Mouse (Mus musculus) midbrain, embryonic 16.5 days (tissue): ENCODE data around the gene Vkorc1l1. TPM values are rescaled to one million over a fixed set of nuclear protein-coding genes. Genes with fewer than 3 reads are reported as not detected.
"Not testable (repeated sequence)": the region's sequence is repeated elsewhere in the genome, so short reads cannot be mapped to it uniquely, and the experiment has no call there.

ENCODE experiments used
- ATAC-seq: fragments of 200-750 bp; cut with Nextera tagmentation; 2 replicates; pipeline ENCODE4 v1.8.0; 2017; ENCODE audit warnings: moderate TSS enrichment
- H3K27ac ChIP-seq: fragments of 300-500 bp; sonication (generic); 2 replicates; pipeline ENCODE4 v1.5.1; 2014; ENCODE audit warnings: mild to moderate bottlenecking, low read length, mixed read lengths
- H3K27me3 ChIP-seq: fragments of 300-500 bp; sonication (generic); 2 replicates; pipeline ENCODE4 v1.6.1; 2014; ENCODE audit warnings: low read depth, low read length, mixed read lengths; ENCODE audit not compliant: control insufficient read depth, insufficient read depth
- H3K36me3 ChIP-seq: fragments of 300-500 bp; sonication (generic); 2 replicates; pipeline ENCODE4 v1.6.1; 2014; ENCODE audit warnings: mild to moderate bottlenecking, low read length, moderate library complexity, mixed read lengths; ENCODE audit not compliant: control insufficient read depth, insufficient read depth
- H3K4me1 ChIP-seq: fragments of 300-500 bp; sonication (generic); 2 replicates; pipeline ENCODE4 v1.6.1; 2014; ENCODE audit warnings: mild to moderate bottlenecking, low read length, mixed read lengths; ENCODE audit not compliant: control insufficient read depth, insufficient read depth
- H3K4me2 ChIP-seq: fragments of 300-500 bp; sonication (generic); 2 replicates; pipeline ENCODE4 v1.6.1; 2014; ENCODE audit warnings: mild to moderate bottlenecking, low read length, mixed read lengths
- H3K4me3 ChIP-seq: fragments of 300-500 bp; sonication (generic); 2 replicates; pipeline ENCODE4 v1.5.1; 2014; ENCODE audit warnings: low read depth, mild to moderate bottlenecking, low read length, moderate library complexity, mixed read lengths
- H3K9ac ChIP-seq: fragments of 300-500 bp; sonication (generic); 2 replicates; pipeline ENCODE4 v1.6.1; 2014; ENCODE audit warnings: low read depth, low read length, mixed read lengths
- H3K9me3 ChIP-seq: fragments of 300-500 bp; sonication (generic); replicated peaks from 2 replicates; pipeline ENCODE4 v1.6.1; 2014; ENCODE audit warnings: mild to moderate bottlenecking, low read length, mixed read lengths; ENCODE audit not compliant: control insufficient read depth, poor library complexity, severe bottlenecking
- WGBS: fragments of 180-500 bp; shearing (Covaris S2); extraction: QIAGEN DNeasy Blood & Tissue Kit; methylation state at CpG from one replicate; pipeline ENCODE4 v1.1.7; 2014; 5-methylcytosine and 5-hydroxymethylcytosine counted together
- polyA plus RNA-seq: library from polyadenylated mRNA; unstranded; fragments of >200 nt; fragmentation: Nextera tagmentation; extraction: Ambion mirVana; gene quantifications from 2 replicates; pipeline ENCODE4 v1.2.1, GENCODE M21; 2015

Gene Vkorc1l1
- polyA plus RNA-seq, 1 experiment from 2014 or later, result 29.1 TPM

DNA sequence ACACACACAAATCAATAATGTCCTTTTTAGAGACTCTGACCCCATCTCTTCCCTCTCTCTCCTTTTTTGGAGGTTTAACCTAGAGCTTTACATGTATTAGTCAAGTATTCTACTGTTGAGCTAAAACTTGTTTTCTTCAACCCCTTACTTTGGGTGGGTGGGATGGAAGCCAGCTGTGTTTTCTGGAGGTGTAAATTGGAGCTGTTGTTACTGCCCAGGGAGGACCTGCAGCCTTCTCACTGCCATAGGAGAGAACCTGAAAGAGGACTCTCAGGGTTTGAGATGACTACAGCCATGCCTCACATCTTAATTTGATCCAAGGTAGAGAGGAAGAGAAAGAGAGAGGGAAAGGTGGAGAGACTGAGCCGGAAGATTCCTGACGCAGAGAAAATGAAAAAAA, 1.5 kb upstream of the Vkorc1l1 start:
- 63% methylated on average over 2 of the region's 2 CpGs for WGBS
- Histone ChIP-seq H3K27me3 (no peaks in the 10 kb centered on the region), H3K4me2 (no peak overlapping the region), H3K4me3 (no peak overlapping the region), H3K9ac (no peak overlapping the region), H3K4me1 (peaks cover 9% of the 10 kb centered on the region), H3K27ac (no peak overlapping the region), H3K9me3 (no peaks in the 10 kb centered on the region), H3K36me3 (no peaks in the 10 kb centered on the region)
- no peak for ATAC-seq

DNA sequence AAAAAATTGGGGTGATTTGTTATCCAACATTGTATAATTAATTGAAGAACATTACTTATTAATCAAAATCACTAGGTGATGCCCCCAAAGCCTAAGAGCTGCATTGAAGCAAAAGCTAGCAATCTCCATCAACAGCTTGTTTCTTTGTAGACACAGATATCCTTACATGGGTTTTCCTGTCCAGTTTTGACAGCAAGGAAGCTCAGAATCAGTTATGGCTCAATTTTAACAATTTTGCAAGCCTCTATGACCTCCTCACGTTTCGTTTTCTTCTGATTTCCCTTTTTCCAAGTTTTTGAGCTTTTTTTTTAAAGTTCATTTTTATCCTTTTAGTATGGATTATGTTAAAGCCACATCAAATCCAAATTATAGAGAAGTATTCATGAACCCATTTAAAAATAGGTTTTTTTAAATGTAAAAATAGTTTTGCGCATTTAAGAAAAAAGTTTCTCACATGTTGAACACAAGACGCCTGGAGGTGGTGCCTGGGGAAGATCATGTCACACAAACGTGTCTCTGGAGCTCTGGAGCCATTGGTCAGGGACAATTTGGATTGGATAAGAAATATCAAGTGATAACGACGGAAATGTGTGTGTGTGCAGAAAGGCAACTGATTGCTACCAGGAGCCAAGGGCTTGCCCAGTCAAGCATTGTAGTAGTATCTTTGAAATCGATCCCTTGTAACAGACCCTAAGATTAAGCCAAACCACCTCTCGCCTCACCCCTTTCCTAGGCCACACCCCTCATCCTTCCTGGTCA, 855 bp upstream of the Vkorc1l1 start:
- WGBS, result 8% methylated on average over 9 of the region's 9 CpGs
- H3K4me1 ChIP-seq, result peaks cover 9% of the 10 kb centered on the region
- H3K27ac ChIP-seq, result peak overlapping the region; percentile 44
- no peaks in the 10 kb centered on the region for H3K9me3 ChIP-seq
- peak overlapping the region; percentile 46 for H3K4me2 ChIP-seq
- H3K36me3 ChIP-seq, result no peaks in the 10 kb centered on the region
- ATAC-seq, result no peak
- H3K27me3 ChIP-seq, result no peaks in the 10 kb centered on the region
- H3K9ac ChIP-seq, result peak overlapping the region; percentile 6; the same call in 1 of the 2 replicates
- H3K4me3 ChIP-seq, result peak overlapping the region; percentile 90

DNA sequence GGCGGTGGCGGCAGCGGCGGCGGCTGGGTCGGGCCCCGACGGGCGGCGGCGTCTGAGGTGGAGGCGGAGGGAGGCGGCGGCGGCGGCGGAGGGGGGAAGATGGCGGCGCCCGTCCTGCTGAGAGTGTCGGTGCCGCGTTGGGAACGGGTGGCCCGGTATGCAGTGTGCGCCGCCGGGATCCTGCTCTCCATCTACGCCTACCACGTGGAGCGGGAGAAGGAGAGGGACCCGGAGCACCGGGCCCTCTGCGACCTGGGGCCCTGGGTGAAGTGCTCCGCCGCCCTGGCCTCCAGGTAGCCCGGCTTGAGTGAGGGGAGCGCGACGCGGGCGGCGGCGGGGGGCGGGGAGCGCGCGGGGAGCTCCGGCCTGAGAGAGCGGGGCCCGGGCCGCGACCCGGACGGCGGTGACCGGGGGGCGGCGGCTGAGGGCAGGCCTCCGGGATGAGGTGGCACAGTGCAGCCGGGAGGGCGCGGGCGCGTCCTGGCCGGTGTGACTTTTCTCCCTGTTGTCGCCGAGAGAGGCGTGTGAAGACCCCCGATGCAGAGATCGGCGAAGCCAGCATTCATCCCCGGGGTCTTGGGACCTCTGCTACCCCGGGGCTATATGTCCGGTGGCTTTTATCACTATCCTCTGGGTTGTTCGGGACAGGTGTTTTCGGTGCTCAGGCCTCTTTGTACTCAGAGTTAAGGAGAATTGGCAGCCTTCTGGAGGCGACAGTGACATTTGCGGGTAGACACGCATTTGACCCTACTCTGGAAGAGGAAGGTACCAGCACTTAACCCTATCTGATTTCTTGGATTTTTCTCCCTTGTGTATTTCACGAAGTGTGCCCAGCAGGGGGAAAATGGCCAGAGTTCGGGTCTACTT, 536 bp downstream of the Vkorc1l1 start:
- under 1% methylated on average over 34 of the region's 82 CpGs for WGBS

DNA sequence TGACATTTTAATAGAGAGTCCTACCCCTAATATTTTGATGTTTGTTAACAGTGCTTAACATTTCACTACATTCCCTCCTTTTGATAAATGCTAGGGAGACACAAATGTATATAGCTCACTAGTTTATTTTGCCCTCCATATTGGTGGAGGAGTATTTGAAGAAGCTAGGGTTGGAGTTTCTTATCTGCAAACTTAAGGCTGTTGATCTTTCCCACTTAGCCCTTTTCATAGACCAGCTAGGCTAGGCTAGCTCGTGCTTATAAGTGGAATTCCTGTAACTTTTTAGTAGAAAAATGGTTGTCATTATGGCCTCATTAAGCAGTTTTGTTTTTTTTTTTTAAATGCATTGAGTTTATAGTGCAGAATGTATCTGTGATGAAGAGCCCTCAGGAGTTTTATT, 1.6 kb downstream of the Vkorc1l1 start:
- peaks cover 9% of the 10 kb centered on the region for H3K4me1 ChIP-seq
- 85% methylated on average over 1 of the region's 1 CpGs for WGBS
- no peaks in the 10 kb centered on the region for H3K27me3 ChIP-seq
- no peaks in the 10 kb centered on the region for H3K9me3 ChIP-seq
- H3K4me3 ChIP-seq, result no peak overlapping the region
- no peak overlapping the region; the same call in 1 of the 2 replicates for H3K4me2 ChIP-seq
- no peak for ATAC-seq
- no peak overlapping the region for H3K9ac ChIP-seq
- no peaks in the 10 kb centered on the region for H3K36me3 ChIP-seq
- no peak overlapping the region for H3K27ac ChIP-seq

More for the DNA sequence above, 536 bp downstream of the Vkorc1l1 start:
- peak overlapping the region; percentile 84 for H3K4me2 ChIP-seq
- H3K9me3 ChIP-seq, H3K36me3 ChIP-seq, H3K4me1 ChIP-seq, H3K27me3 ChIP-seq: not testable (repeated sequence)
- peak overlapping the region; percentile 81 for H3K9ac ChIP-seq
- peak overlapping the region; percentile 50; the same call in 1 of the 2 replicates for H3K27ac ChIP-seq
- peak; percentile 76 for ATAC-seq
- peak overlapping the region; percentile 90 for H3K4me3 ChIP-seq

DNA sequence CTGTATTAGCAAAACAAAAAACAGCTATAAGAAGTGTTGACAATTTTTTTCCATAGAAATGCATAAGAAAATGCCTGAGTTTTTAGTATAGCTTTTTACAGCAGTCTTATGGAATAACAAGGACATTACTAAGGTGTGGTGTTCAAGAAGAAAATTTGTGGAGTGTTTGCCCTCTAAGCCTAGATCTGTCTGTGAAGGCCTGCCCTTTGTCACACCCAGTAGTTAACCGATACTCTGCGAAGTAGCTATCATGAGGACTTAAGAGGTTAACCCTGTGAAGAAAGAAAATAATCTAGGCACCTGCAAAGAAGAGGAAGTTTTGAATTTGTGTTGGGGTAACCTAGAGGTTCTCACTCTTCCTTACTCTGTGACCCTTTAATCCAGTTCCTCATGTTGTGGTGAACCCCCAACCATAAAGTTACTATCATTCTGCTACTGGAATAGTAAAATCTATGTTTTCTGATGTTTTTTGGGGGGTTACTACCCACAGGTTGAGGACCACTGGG, 5.8 kb downstream of the Vkorc1l1 start:
- H3K4me1 ChIP-seq, result peaks cover 9% of the 10 kb centered on the region
- H3K4me2 ChIP-seq, result no peak overlapping the region
- H3K9me3 ChIP-seq, result no peaks in the 10 kb centered on the region
- H3K9ac ChIP-seq, result no peak overlapping the region
- H3K27ac ChIP-seq, result no peak overlapping the region
- H3K27me3 ChIP-seq, result no peaks in the 10 kb centered on the region
- H3K4me3 ChIP-seq, result no peak overlapping the region
- WGBS, result 96% methylated on average over 2 of the region's 2 CpGs
- H3K36me3 ChIP-seq, result no peaks in the 10 kb centered on the region
- ATAC-seq, result no peak

DNA sequence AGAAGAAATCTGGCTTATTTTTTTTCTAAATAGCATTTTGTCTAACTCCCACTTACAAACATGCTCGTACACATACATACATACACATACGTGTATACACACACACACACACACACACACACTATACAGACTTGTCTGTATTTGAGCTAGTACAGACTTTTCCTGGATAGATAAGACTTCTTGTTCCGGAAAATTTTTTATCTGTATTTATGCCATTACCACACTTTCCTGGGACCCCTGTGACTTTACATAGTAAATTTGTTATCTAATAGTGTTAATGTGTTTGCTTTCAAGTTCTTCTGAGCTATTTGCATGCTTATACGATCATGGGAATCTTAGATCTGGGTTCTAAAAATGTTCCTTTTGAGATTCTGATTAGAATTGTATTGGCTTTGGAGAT, 10.4 kb downstream of the Vkorc1l1 start:
- no peak for ATAC-seq
- WGBS, result 96% methylated on average over 4 of the region's 4 CpGs

DNA sequence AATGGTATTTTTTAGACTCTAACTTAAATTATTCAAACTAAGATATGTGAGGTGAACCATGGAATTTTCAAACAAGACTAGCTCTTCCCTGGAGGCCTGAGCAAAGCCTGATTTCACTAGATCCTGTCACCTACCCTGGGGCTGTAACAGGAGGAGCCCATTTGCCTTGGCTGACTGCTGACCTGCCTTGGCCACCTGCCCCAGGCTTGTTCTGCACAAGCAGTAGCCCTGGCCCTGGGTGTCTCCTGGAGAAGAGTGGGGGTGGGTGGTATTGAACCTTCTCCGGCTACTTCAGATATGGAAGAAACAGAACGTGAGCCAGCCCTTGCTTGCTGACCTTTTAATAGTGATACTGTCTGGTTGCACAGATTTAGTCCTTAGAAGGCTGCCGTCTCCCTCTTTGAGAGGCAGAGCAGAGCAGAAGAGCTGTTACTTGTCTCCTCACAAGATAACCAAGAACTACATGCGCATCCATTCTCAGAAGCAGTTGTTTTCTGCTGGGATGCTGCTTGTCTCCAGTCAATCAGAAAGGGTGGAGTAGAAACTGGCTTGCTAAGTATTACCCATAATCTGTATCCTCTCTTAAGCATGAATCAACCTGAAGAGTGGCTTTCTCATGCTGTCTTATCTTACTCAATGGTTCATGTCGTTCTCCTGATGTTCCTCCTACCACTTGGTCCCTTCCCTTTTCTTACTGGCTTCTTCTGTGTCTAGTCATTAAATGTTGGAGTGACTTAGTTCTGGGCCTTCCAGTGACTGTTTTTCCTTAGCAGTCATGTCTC, 12.9 kb downstream of the Vkorc1l1 start:
- H3K4me2 ChIP-seq, result no peak overlapping the region
- H3K9me3 ChIP-seq, result no peaks in the 10 kb centered on the region
- no peaks in the 10 kb centered on the region for H3K27me3 ChIP-seq
- H3K4me1 ChIP-seq, result peaks cover 3% of the 10 kb centered on the region; the same call in 1 of the 2 replicates
- no peak overlapping the region for H3K9ac ChIP-seq
- H3K27ac ChIP-seq, result no peak overlapping the region
- no peaks in the 10 kb centered on the region for H3K36me3 ChIP-seq
- H3K4me3 ChIP-seq, result no peak overlapping the region
- no peak for ATAC-seq
- WGBS, result 87% methylated on average over 5 of the region's 5 CpGs

More for the DNA sequence above, 10.4 kb downstream of the Vkorc1l1 start:
- Histone ChIP-seq H3K27ac (no peak overlapping the region), H3K4me3 (no peak overlapping the region), H3K4me2 (no peak overlapping the region), H3K4me1 (peaks cover 3% of the 10 kb centered on the region; the same call in 1 of the 2 replicates), H3K36me3 (no peaks in the 10 kb centered on the region), H3K9ac (no peak overlapping the region), H3K9me3 (no peaks in the 10 kb centered on the region), H3K27me3 (no peaks in the 10 kb centered on the region)

DNA sequence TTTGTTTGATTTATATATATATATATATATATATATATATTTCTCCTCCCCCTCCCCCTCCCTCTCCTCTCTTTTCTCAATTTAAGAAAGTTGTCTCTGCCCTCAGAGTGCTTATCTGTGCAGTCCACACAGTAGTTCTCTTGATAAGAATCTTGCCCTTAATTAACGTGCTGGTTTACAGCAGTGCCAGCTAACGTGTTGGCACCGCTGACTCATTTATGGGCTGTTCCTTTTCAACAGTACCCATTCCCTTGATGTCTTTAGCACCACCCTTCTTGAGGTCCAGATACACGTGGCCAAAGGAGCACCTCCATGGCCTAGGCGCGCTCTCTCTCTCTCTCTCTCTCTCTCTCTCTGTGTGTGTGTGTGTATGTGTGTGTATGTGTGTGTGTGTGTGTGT, 14.0 kb downstream of the Vkorc1l1 start:
- Histone ChIP-seq H3K36me3 (no peaks in the 10 kb centered on the region), H3K4me3 (no peak overlapping the region), H3K9me3 (no peaks in the 10 kb centered on the region), H3K4me1 (peaks cover 3% of the 10 kb centered on the region; the same call in 1 of the 2 replicates), H3K27me3 (no peaks in the 10 kb centered on the region), H3K4me2 (no peak overlapping the region), H3K27ac (no peak overlapping the region), H3K9ac (no peak overlapping the region)
- 88% methylated on average over 6 of the region's 6 CpGs for WGBS
- no peak for ATAC-seq
